Mouse (Mus musculus) spleen, adult 2 months (tissue): Measurements from ENCODE around the gene Mrpl33.

Experiments used
- CTCF ChIP-seq: fragments of 200-500 bp; IDR thresholded peaks from 2 replicates; pipeline ENCODE4 v1.5.1; 2011; ENCODE audit warnings: mild to moderate bottlenecking, inconsistent platforms; ENCODE audit not compliant: insufficient read depth, insufficient read length, insufficient replicate concordance; ENCODE audit errors: extremely low read depth
- POLR2A ChIP-seq: fragments of 200-500 bp; IDR thresholded peaks from 2 replicates; pipeline ENCODE4 v1.6.1; 2011; ENCODE audit warnings: low read depth, low read length, inconsistent platforms

GRCm38 (mm10) chr5:31588016-31588415 is 8.7 kb upstream of the Mrpl33 start:
- TF ChIP-seq CTCF = no peak
- no peak for TF ChIP-seq POLR2A
